Mouse (Mus musculus): ENCODE measurements around the gene Rfx1. TPM values are rescaled to one million over a fixed set of nuclear protein-coding genes. Genes with fewer than 3 reads are reported as not detected.

Rfx1 gene
- polyA plus RNA-seq, 1 experiment: 12.6 TPM

GRCm38 (mm10) chr8:84053229-84053628 is 13.4 kb upstream of the Rfx1 start:
- Histone ChIP-seq H3K27ac (ENCODE audit: insufficient read depth, low read length) (no peak overlapping the region), H3K4me3 (ENCODE audit: insufficient read depth, low read length) (no peak overlapping the region), H3K4me1 (ENCODE audit: control insufficient read depth, insufficient read depth, low read length) (no peaks in the 10 kb centered on the region)
- TF ChIP-seq POLR2A (IDR thresholded peaks at IDR 0.05; ENCODE audit: low read depth, low read length): no peak
- no peak for TF ChIP-seq CTCF (IDR thresholded peaks at IDR 0.05; ENCODE audit: borderline replicate concordance, insufficient read depth, low read length)

GRCm38 (mm10) chr8:84057827-84058226 is 8.8 kb upstream of the Rfx1 start:
- H3K4me3 ChIP-seq (ENCODE audit: insufficient read depth, low read length): no peak overlapping the region
- TF ChIP-seq POLR2A (IDR thresholded peaks at IDR 0.05; ENCODE audit: low read depth, low read length) (no peak), CTCF (IDR thresholded peaks at IDR 0.05; ENCODE audit: borderline replicate concordance, insufficient read depth, low read length) (no peak)
- H3K27ac ChIP-seq (ENCODE audit: insufficient read depth, low read length): no peak overlapping the region
- no peaks in the 10 kb centered on the region for H3K4me1 ChIP-seq (ENCODE audit: control insufficient read depth, insufficient read depth, low read length)

GRCm38 (mm10) chr8:84059226-84059625 is 7.4 kb upstream of the Rfx1 start:
- H3K27ac ChIP-seq (ENCODE audit: insufficient read depth, low read length): no peak overlapping the region
- TF ChIP-seq POLR2A (IDR thresholded peaks at IDR 0.05; ENCODE audit: low read depth, low read length) (no peak), CTCF (IDR thresholded peaks at IDR 0.05; ENCODE audit: borderline replicate concordance, insufficient read depth, low read length) (no peak)
- 0 out of 2 replicates have a peak, but pooled peaks cover 7% of the 10 kb centered on the region for H3K4me1 ChIP-seq (ENCODE audit: control insufficient read depth, insufficient read depth, low read length)
- no peak overlapping the region for H3K4me3 ChIP-seq (ENCODE audit: insufficient read depth, low read length)

GRCm38 (mm10) chr8:84060245-84060644 is 6.4 kb upstream of the Rfx1 start:
- H3K27ac ChIP-seq (ENCODE audit: insufficient read depth, low read length): no peak overlapping the region
- 0 out of 2 replicates have a peak, but pooled peaks cover 9% of the 10 kb centered on the region for H3K4me1 ChIP-seq (ENCODE audit: control insufficient read depth, insufficient read depth, low read length)
- TF ChIP-seq CTCF (IDR thresholded peaks at IDR 0.05; ENCODE audit: borderline replicate concordance, insufficient read depth, low read length) (no peak), POLR2A (IDR thresholded peaks at IDR 0.05; ENCODE audit: low read depth, low read length) (no peak)
- H3K4me3 ChIP-seq (ENCODE audit: insufficient read depth, low read length): no peak overlapping the region

GRCm38 (mm10) chr8:84063861-84064610 is 2.6 kb upstream of the Rfx1 start:
- H3K4me1 ChIP-seq (ENCODE audit: control insufficient read depth, insufficient read depth, low read length): peaks cover 15% of the 10 kb centered on the region; the same call in 1 of the 2 replicates
- no peak overlapping the region for H3K4me3 ChIP-seq (ENCODE audit: insufficient read depth, low read length)
- TF ChIP-seq POLR2A (IDR thresholded peaks at IDR 0.05; ENCODE audit: low read depth, low read length) (no peak), CTCF (IDR thresholded peaks at IDR 0.05; ENCODE audit: borderline replicate concordance, insufficient read depth, low read length) (no peak)
- peak overlapping the region; percentile 21; the same call in 1 of the 2 replicates for H3K27ac ChIP-seq (ENCODE audit: insufficient read depth, low read length)

- TF ChIP-seq POLR2A (IDR thresholded peaks at IDR 0.05; ENCODE audit: low read depth, low read length) (no peak), CTCF (IDR thresholded peaks at IDR 0.05; ENCODE audit: borderline replicate concordance, insufficient read depth, low read length) (no peak)
- Histone ChIP-seq H3K27ac (ENCODE audit: insufficient read depth, low read length) (peak within 1 kb of the TSS; percentile 51), H3K4me1 (ENCODE audit: control insufficient read depth, insufficient read depth, low read length) (peaks cover 23% of the 10 kb centered on the region), H3K4me3 (ENCODE audit: insufficient read depth, low read length) (peak within 1 kb of the TSS; percentile 56)
Measured at GRCm38 (mm10) chr8:84065037-84065436, 1.6 kb upstream of the Rfx1 start, which contains the start of gene Gm10643. Gm10643 (minus strand) TSS chr8:84065137.

GRCm38 (mm10) chr8:84065457-84066072 is 1.1 kb upstream of the Rfx1 start:
- Histone ChIP-seq H3K27ac (ENCODE audit: insufficient read depth, low read length) (peak overlapping the region; percentile 51; the same call in 1 of the 2 replicates), H3K4me1 (ENCODE audit: control insufficient read depth, insufficient read depth, low read length) (peaks cover 24% of the 10 kb centered on the region), H3K4me3 (ENCODE audit: insufficient read depth, low read length) (peak overlapping the region; percentile 56)
- TF ChIP-seq CTCF (IDR thresholded peaks at IDR 0.05; ENCODE audit: borderline replicate concordance, insufficient read depth, low read length) (no peak), POLR2A (IDR thresholded peaks at IDR 0.05; ENCODE audit: low read depth, low read length) (no peak)

- H3K4me1 ChIP-seq (ENCODE audit: control insufficient read depth, insufficient read depth, low read length): peaks cover 24% of the 10 kb centered on the region
- TF ChIP-seq POLR2A (IDR thresholded peaks at IDR 0.05; ENCODE audit: low read depth, low read length) (peak; percentile 87), CTCF (IDR thresholded peaks at IDR 0.05; ENCODE audit: borderline replicate concordance, insufficient read depth, low read length) (no peak)
- peak overlapping the region; percentile 48 for H3K4me3 ChIP-seq (ENCODE audit: insufficient read depth, low read length)
- no peak overlapping the region for H3K27ac ChIP-seq (ENCODE audit: insufficient read depth, low read length)
Measured at GRCm38 (mm10) chr8:84067047-84067573, 476 bp downstream of the Rfx1 start.

- TF ChIP-seq POLR2A (IDR thresholded peaks at IDR 0.05; ENCODE audit: low read depth, low read length) (no peak), CTCF (IDR thresholded peaks at IDR 0.05; ENCODE audit: borderline replicate concordance, insufficient read depth, low read length) (no peak)
- Histone ChIP-seq H3K4me3 (ENCODE audit: insufficient read depth, low read length) (peak overlapping the region; percentile 48), H3K4me1 (ENCODE audit: control insufficient read depth, insufficient read depth, low read length) (peaks cover 24% of the 10 kb centered on the region), H3K27ac (ENCODE audit: insufficient read depth, low read length) (no peak overlapping the region)
Measured at GRCm38 (mm10) chr8:84067911-84068310, 1.3 kb downstream of the Rfx1 start.

All from embryonic fibroblast, embryonic 13.5 days (primary cell).